Mouse (Mus musculus) midbrain, postnatal 0 days (tissue): ENCODE results near the gene Crcp. TPM values are rescaled to one million over a fixed set of nuclear protein-coding genes. Genes with fewer than 3 reads are reported as not detected.

ENCODE experiments used
- ATAC-seq: fragments of 200-750 bp; cut with Nextera tagmentation; 2 replicates; pipeline ENCODE4 v1.8.0; 2017; ENCODE audit warnings: moderate number of reproducible peaks, mild to moderate bottlenecking, moderate TSS enrichment, moderate library complexity; ENCODE audit not compliant: low FRiP score
- DNase-seq: peaks from one replicate; pipeline ENCODE4 v3.0.0-alpha.2; 2015; ENCODE audit warnings: low spot score
- H3K27ac ChIP-seq: fragments of 300-500 bp; sonication (generic); 2 replicates; pipeline ENCODE4 v1.5.1; 2014; ENCODE audit warnings: low read depth, mild to moderate bottlenecking, low read length, mixed read lengths
- H3K27me3 ChIP-seq: fragments of 300-500 bp; sonication (generic); 2 replicates; pipeline ENCODE4 v1.6.1; 2014; ENCODE audit warnings: low read length, control low read depth, mixed read lengths; ENCODE audit not compliant: insufficient read depth
- H3K36me3 ChIP-seq: fragments of 300-500 bp; sonication (generic); 2 replicates; pipeline ENCODE4 v1.6.1; 2014; ENCODE audit warnings: low read length, control low read depth, mixed read lengths; ENCODE audit not compliant: insufficient read depth
- H3K4me1 ChIP-seq: fragments of 300-500 bp; sonication (generic); 2 replicates; pipeline ENCODE4 v1.6.1; 2014; ENCODE audit warnings: mild to moderate bottlenecking, control low read depth, antibody characterized with exemption, low read length, mixed read lengths; ENCODE audit not compliant: insufficient read depth
- H3K4me2 ChIP-seq: fragments of 300-500 bp; sonication (generic); 2 replicates; pipeline ENCODE4 v1.6.1; 2014; ENCODE audit warnings: low read depth, mild to moderate bottlenecking, low read length, mixed read lengths; ENCODE audit not compliant: poor library complexity, severe bottlenecking
- H3K4me3 ChIP-seq: fragments of 300-500 bp; sonication (generic); 2 replicates; pipeline ENCODE4 v1.5.1; 2014; ENCODE audit warnings: low read depth, mild to moderate bottlenecking, low read length, moderate library complexity
- H3K9ac ChIP-seq: fragments of 300-500 bp; sonication (generic); replicated peaks from 2 replicates; pipeline ENCODE4 v1.6.1; 2014; ENCODE audit warnings: mild to moderate bottlenecking, low read length, moderate library complexity, mixed read lengths; ENCODE audit not compliant: poor library complexity, severe bottlenecking
- H3K9me3 ChIP-seq: fragments of 300-500 bp; sonication (generic); 2 replicates; pipeline ENCODE4 v1.6.1; 2016; ENCODE audit warnings: low read length, control low read depth
- CTCF ChIP-seq: IDR thresholded peaks from 2 replicates; pipeline ENCODE4 v1.5.1; 2016; ENCODE audit warnings: antibody characterized with exemption, mild to moderate bottlenecking
- WGBS: fragments of 180-500 bp; shearing (Covaris S2); extraction: QIAGEN DNeasy Blood & Tissue Kit; methylation state at CpG from one replicate; pipeline ENCODE4 v1.1.7; 2014; 5-methylcytosine and 5-hydroxymethylcytosine counted together
- polyA plus RNA-seq: library from polyadenylated mRNA; unstranded; fragments of >200 nt; fragmentation: Nextera tagmentation; extraction: Ambion mirVana; gene quantifications from 2 replicates; pipeline ENCODE4 v1.2.1, GENCODE M21; 2015
- total RNA-seq: library from RNA; depleted of rRNA; stranded (reverse); fragments of >200 nt; gene quantifications from 2 replicates; pipeline ENCODE4 v1.2.3, GENCODE M21; 2014

The Crcp gene
- total and polyA plus RNA-seq, 2 experiments from 2014 or later = 63.3 to 86.8 TPM

- no peak overlapping the region for H3K4me3 ChIP-seq
These were observed 11.7 kb downstream of the Crcp start for GRCm38 (mm10) chr5:130040797-130041196.

GRCm38 (mm10) chr5:130041262-130041661 is 12.2 kb downstream of the Crcp start:
- Histone ChIP-seq H3K4me2 (no peak overlapping the region), H3K27me3 (no peaks in the 10 kb centered on the region), H3K4me3 (no peak overlapping the region), H3K27ac (no peak overlapping the region), H3K9ac (no peak overlapping the region), H3K9me3 (no peaks in the 10 kb centered on the region), H3K36me3 (peaks cover 50% of the 10 kb centered on the region), H3K4me1 (no peaks in the 10 kb centered on the region)
- no peak for DNase-seq
- no peak for TF ChIP-seq CTCF
- 86% methylated on average over 4 of the region's 4 CpGs for WGBS
- ATAC-seq = no peak

More at GRCm38 (mm10) chr5:130040797-130041196, 11.7 kb downstream of the Crcp start:
- peaks cover 46% of the 10 kb centered on the region for H3K36me3 ChIP-seq
- H3K4me2 ChIP-seq = no peak overlapping the region
- DNase-seq (no peak), ATAC-seq (no peak)
- no peaks in the 10 kb centered on the region for H3K4me1 ChIP-seq
- no peak overlapping the region for H3K27ac ChIP-seq
- no peaks in the 10 kb centered on the region for H3K9me3 ChIP-seq
- no peaks in the 10 kb centered on the region for H3K27me3 ChIP-seq
- TF ChIP-seq CTCF = no peak
- no peak overlapping the region for H3K9ac ChIP-seq
- WGBS = 92% methylated on average over 4 of the region's 4 CpGs

- Histone ChIP-seq H3K9me3 (no peaks in the 10 kb centered on the region), H3K4me3 (no peak overlapping the region), H3K27me3 (no peaks in the 10 kb centered on the region), H3K27ac (no peak overlapping the region), H3K4me2 (no peak overlapping the region), H3K4me1 (no peaks in the 10 kb centered on the region), H3K36me3 (peaks cover 46% of the 10 kb centered on the region), H3K9ac (no peak overlapping the region)
- DNase-seq (no peak), ATAC-seq (no peak)
- no peak for TF ChIP-seq CTCF
- 90% methylated on average over 3 of the region's 3 CpGs for WGBS
These were observed 14.7 kb downstream of the Crcp start for GRCm38 (mm10) chr5:130043741-130044140.

GRCm38 (mm10) chr5:130044201-130044695 is 15.2 kb downstream of the Crcp start:
- Histone ChIP-seq H3K27ac (no peak overlapping the region), H3K9me3 (no peaks in the 10 kb centered on the region), H3K27me3 (no peaks in the 10 kb centered on the region), H3K36me3 (peaks cover 51% of the 10 kb centered on the region), H3K4me3 (no peak overlapping the region), H3K9ac (no peak overlapping the region), H3K4me1 (no peaks in the 10 kb centered on the region), H3K4me2 (no peak overlapping the region)
- peak; percentile 70 for TF ChIP-seq CTCF
- peak; percentile 73 for DNase-seq
- WGBS = 72% methylated on average over 7 of the region's 7 CpGs
- ATAC-seq = no peak

GRCm38 (mm10) chr5:130046100-130046499 is 17.0 kb downstream of the Crcp start:
- DNase-seq = no peak
- no peak for TF ChIP-seq CTCF
- no peak overlapping the region for H3K4me2 ChIP-seq
- ATAC-seq = no peak
- no peak overlapping the region for H3K4me3 ChIP-seq
- 67% methylated on average over 7 of the region's 7 CpGs for WGBS
- no peaks in the 10 kb centered on the region for H3K4me1 ChIP-seq
- H3K27ac ChIP-seq = no peak overlapping the region
- H3K9ac ChIP-seq = no peak overlapping the region
- H3K36me3 ChIP-seq = peaks cover 45% of the 10 kb centered on the region
- no peaks in the 10 kb centered on the region for H3K27me3 ChIP-seq
- H3K9me3 ChIP-seq = no peaks in the 10 kb centered on the region

GRCm38 (mm10) chr5:130046589-130046988 is 17.5 kb downstream of the Crcp start:
- 90% methylated on average over 10 of the region's 10 CpGs for WGBS
- Histone ChIP-seq H3K4me1 (no peaks in the 10 kb centered on the region), H3K36me3 (peaks cover 48% of the 10 kb centered on the region), H3K27me3 (no peaks in the 10 kb centered on the region), H3K4me2 (no peak overlapping the region), H3K9ac (no peak overlapping the region), H3K9me3 (no peaks in the 10 kb centered on the region), H3K27ac (no peak overlapping the region), H3K4me3 (no peak overlapping the region)
- DNase-seq = no peak
- no peak for ATAC-seq
- no peak for TF ChIP-seq CTCF
